Mouse (Mus musculus) midbrain, embryonic 13.5 days (tissue): ENCODE measurements around the gene Atg4a-ps. TPM values are rescaled to one million over a fixed set of nuclear protein-coding genes. Genes with fewer than 3 reads are reported as not detected.
"Not testable (repeated sequence)": the region's sequence is repeated elsewhere in the genome, so short reads cannot be mapped to it uniquely, and the experiment has no call there.

Source experiments
- ATAC-seq: fragments of 200-750 bp; cut with Nextera tagmentation; 2 replicates; pipeline ENCODE4 v1.8.0; 2017; ENCODE audit warnings: mild to moderate bottlenecking, moderate TSS enrichment, moderate library complexity
- H3K27ac ChIP-seq: fragments of 300-500 bp; sonication (generic); 2 replicates; pipeline ENCODE4 v1.5.1; 2015; ENCODE audit warnings: inconsistent platforms, mild to moderate bottlenecking, moderate library complexity
- H3K27me3 ChIP-seq: fragments of 300-500 bp; sonication (generic); 2 replicates; pipeline ENCODE4 v1.6.1; 2015; ENCODE audit warnings: mild to moderate bottlenecking, inconsistent platforms
- H3K36me3 ChIP-seq: fragments of 300-500 bp; sonication (generic); 2 replicates; pipeline ENCODE4 v1.6.1; 2015; ENCODE audit warnings: mild to moderate bottlenecking, inconsistent platforms
- H3K4me1 ChIP-seq: fragments of 300-500 bp; sonication (generic); replicated peaks from 2 replicates; pipeline ENCODE4 v1.6.1; 2015; ENCODE audit warnings: inconsistent platforms
- H3K4me2 ChIP-seq: fragments of 300-500 bp; sonication (generic); replicated peaks from 2 replicates; pipeline ENCODE4 v1.6.1; 2015; ENCODE audit warnings: moderate library complexity, mild to moderate bottlenecking, inconsistent platforms
- H3K4me3 ChIP-seq: fragments of 300-500 bp; sonication (generic); replicated peaks from 2 replicates; pipeline ENCODE4 v1.5.1; 2015; ENCODE audit warnings: mild to moderate bottlenecking, inconsistent platforms
- H3K9ac ChIP-seq: fragments of 300-500 bp; sonication (generic); replicated peaks from 2 replicates; pipeline ENCODE4 v1.6.1; 2015; ENCODE audit warnings: mild to moderate bottlenecking, inconsistent platforms
- H3K9me3 ChIP-seq: fragments of 300-500 bp; sonication (generic); 2 replicates; pipeline ENCODE4 v1.6.1; 2016; ENCODE audit warnings: mild to moderate bottlenecking, inconsistent platforms
- WGBS: fragments of 180-500 bp; shearing (Covaris S2); methylation state at CpG from one replicate; pipeline ENCODE4 v1.1.7; 2015; 5-methylcytosine and 5-hydroxymethylcytosine counted together
- polyA plus RNA-seq: library from polyadenylated mRNA; unstranded; fragments of >200 nt; fragmentation: Nextera tagmentation; extraction: Ambion mirVana; gene quantifications from 2 replicates; pipeline ENCODE4 v1.2.1, GENCODE M21; 2015

Atg4a-ps gene
- polyA plus RNA-seq: 0.13 and 0.17 TPM in 2 replicates

DNA sequence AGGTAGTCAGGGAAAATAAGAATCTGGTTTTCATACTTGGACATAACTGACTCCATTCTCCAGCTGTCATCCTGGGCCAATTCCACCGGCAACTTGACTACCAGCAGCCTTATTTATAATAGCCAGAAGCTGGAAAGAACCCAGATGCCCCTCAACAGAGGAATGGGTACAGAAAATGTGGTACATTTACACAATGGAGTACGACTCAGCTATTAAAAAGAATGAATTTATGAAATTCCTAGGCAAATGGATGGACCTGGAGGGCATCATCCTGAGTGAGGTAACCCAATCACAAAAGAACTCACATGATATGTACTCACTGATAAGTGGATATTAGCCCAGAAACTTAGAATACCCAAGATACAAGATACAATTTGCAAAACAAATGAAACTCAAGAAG, at the start of gene Atg4a-ps:
Atg4a-ps (minus strand) TSS at position 101 of the 400 bp plus-strand sequence.
- H3K4me3 ChIP-seq, H3K27me3 ChIP-seq, H3K9me3 ChIP-seq, H3K36me3 ChIP-seq, H3K4me1 ChIP-seq, H3K9ac ChIP-seq, ATAC-seq, H3K4me2 ChIP-seq, H3K27ac ChIP-seq: not testable (repeated sequence)
- 95% methylated on average over 2 of the region's 2 CpGs for WGBS

DNA sequence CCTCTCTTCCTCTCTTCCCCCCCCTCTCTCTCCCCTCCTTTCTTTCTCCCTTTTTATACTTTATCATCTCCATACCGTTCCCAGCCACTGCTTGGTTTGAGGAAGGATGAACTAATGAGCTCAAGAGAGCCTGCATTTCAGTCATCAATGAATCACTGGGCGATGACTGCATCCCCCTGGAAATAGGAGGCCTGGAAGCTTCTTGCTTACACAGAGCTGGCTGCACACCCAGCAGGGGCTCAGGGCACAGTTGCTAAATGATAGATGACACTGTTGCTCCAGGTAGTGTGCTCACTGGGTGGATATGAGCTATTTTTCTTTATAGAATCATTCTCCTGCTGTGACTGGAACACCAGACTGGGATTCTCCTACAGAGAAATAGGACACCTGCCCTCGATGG, 49.7 kb upstream of the Atg4a-ps start:
- Histone ChIP-seq H3K27ac (no peak overlapping the region), H3K9ac (no peak overlapping the region), H3K4me3 (no peak overlapping the region), H3K27me3 (no peaks in the 10 kb centered on the region), H3K9me3 (no peaks in the 10 kb centered on the region), H3K4me2 (no peak overlapping the region), H3K4me1 (no peaks in the 10 kb centered on the region), H3K36me3 (no peaks in the 10 kb centered on the region)
- whole genome bisulfite sequencing: 66% methylated on average over 3 of the region's 3 CpGs
- no peak for ATAC-seq

DNA sequence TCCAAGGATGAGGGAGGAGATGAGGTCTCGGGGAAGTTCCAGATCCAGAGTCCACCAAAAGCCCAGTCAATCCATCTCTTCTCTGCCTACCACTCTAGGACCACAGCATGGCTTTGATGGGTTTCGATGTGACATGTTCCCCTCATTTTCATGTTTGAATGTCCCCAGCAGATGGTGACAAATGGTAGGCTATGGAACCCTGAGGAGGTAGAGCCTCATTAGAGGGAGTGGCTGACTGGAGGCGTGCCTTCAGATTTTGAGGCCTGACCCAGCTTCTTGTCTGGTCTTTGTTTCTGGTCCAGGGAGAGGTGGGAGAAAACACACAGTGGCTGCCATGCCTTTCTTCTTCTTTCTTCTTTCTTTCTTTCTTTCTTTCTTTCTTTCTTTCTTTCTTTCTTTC, 44.6 kb upstream of the Atg4a-ps start:
- no peak overlapping the region for H3K27ac ChIP-seq
- ATAC-seq: no peak
- no peak overlapping the region for H3K4me3 ChIP-seq
- no peak overlapping the region for H3K4me2 ChIP-seq
- H3K9me3 ChIP-seq: no peaks in the 10 kb centered on the region
- no peaks in the 10 kb centered on the region for H3K36me3 ChIP-seq
- H3K27me3 ChIP-seq: no peaks in the 10 kb centered on the region
- H3K9ac ChIP-seq: no peak overlapping the region
- 85% methylated on average over 3 of the region's 3 CpGs for WGBS
- H3K4me1 ChIP-seq: no peaks in the 10 kb centered on the region

DNA sequence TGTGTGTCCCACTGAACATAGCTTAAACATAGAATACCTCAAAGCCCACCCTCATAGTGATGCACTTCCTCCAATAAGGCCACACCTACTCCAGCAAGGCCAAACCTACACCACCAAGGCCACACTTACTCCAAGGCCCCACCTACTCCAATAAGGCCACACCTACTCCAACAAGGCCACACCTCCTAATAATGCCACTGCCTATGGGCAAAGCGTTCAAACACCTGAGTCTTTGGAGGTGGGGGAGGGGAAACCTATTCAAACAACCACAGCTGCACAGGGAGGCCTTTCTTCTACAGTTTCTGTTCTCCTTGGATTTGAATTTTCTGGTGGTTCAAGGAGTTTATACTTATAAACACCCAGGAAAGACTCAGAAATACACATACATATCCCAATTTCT, 43.2 kb upstream of the Atg4a-ps start:
- Histone ChIP-seq H3K9me3 (no peaks in the 10 kb centered on the region), H3K27me3 (no peaks in the 10 kb centered on the region), H3K4me1 (peaks cover 1% of the 10 kb centered on the region; the same call in 1 of the 2 replicates), H3K27ac (no peak overlapping the region), H3K4me2 (no peak overlapping the region), H3K36me3 (no peaks in the 10 kb centered on the region), H3K4me3 (no peak overlapping the region), H3K9ac (no peak overlapping the region)
- ATAC-seq: no peak
- WGBS: 69% methylated on average over 1 of the region's 1 CpGs

DNA sequence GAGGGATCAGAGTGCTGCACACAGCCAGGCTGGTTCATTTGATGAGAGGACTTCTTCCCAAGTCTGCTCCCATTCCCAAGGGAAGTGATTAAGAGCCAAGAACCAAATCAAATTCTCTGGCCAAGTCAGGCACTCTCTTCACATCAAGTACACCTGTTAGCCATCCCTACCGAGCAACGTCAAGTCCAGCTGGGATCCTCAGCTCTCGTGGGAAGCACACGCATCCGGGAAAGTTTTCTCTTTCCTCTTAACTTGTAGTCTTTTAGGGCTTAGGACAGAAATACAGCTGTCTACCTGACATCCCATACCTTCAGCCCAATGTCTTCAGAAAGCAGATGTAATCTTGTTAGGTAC, 38.1 kb upstream of the Atg4a-ps start:
- WGBS: 38% methylated on average over 5 of the region's 5 CpGs
- Histone ChIP-seq H3K27me3 (no peaks in the 10 kb centered on the region), H3K4me3 (no peak overlapping the region), H3K9ac (no peak overlapping the region), H3K36me3 (no peaks in the 10 kb centered on the region), H3K4me2 (peak overlapping the region; percentile 54), H3K4me1 (peaks cover 22% of the 10 kb centered on the region), H3K9me3 (no peaks in the 10 kb centered on the region), H3K27ac (no peak overlapping the region)
- no peak for ATAC-seq

DNA sequence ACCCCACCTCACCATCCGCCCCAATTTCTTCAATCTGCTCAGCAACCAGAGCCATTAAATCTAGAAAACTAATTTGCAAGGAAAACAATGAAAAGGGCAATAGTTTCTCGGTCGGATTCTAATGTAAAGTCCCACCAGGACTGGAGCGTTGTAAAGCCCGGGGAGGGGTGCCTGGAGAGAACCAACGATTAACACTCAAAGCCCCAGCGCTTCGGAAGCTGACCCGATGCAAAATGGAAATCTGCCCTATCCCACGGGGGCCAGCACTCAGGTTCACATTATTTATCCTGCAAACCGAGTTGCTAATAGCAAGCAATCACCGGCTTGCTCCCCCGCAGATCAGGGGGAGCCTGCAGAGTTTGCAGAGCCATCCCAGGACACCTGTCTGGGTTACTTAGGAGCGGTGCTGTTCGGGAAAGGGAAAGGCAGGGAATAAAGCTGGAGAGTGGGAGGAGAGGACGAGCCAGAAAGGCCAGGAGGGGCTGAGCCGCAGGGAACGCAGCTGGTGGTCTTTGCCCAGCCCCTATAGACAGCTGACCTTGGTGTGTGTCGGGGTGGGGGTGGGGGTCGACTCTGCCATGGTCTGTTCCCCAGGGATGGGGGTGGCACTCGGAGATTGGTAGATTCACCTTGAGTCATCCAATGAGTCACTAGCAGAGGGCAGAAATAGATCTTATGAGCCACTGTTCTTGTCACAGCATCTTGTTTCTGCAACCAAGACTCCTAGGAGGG, 37.5 kb upstream of the Atg4a-ps start:
- H3K27ac ChIP-seq: no peak overlapping the region

DNA sequence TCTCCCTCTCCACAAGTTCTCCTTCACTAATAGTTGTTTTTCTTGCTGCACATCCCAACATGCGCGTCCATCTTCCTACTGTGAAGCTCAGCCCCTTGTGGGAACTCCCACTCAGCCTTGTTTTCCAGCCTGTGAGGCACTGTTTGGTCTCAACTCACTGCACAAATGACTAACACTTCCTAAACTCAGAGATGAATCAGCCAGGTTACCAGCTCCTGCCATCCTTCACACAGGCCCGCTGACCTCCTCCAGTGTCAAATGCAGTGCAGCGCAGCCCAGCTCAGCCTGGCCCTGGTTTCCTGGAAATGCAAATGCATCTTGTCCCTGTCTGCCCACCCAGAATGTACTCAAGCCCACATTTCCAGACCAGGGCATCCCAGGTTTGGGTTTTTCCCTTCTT, 36.6 kb upstream of the Atg4a-ps start:
- no peaks in the 10 kb centered on the region for H3K9me3 ChIP-seq
- H3K36me3 ChIP-seq: no peaks in the 10 kb centered on the region
- H3K4me3 ChIP-seq: no peak overlapping the region
- peaks cover 26% of the 10 kb centered on the region for H3K4me1 ChIP-seq
- WGBS: 40% methylated on average over 4 of the region's 4 CpGs
- no peak for ATAC-seq
- no peak overlapping the region for H3K27ac ChIP-seq
- H3K27me3 ChIP-seq: no peaks in the 10 kb centered on the region
- no peak overlapping the region for H3K9ac ChIP-seq
- no peak overlapping the region for H3K4me2 ChIP-seq

More for the DNA sequence above, 37.5 kb upstream of the Atg4a-ps start:
- WGBS: 4% methylated on average over 21 of the region's 21 CpGs
- peaks cover 26% of the 10 kb centered on the region for H3K4me1 ChIP-seq
- peak overlapping the region; percentile 13; the same call in 1 of the 2 replicates for H3K4me3 ChIP-seq
- H3K36me3 ChIP-seq: no peaks in the 10 kb centered on the region
- H3K9ac ChIP-seq: peak overlapping the region; percentile 46; the same call in 1 of the 2 replicates
- peak; percentile 68 for ATAC-seq
- peak overlapping the region; percentile 54 for H3K4me2 ChIP-seq
- H3K27me3 ChIP-seq: no peaks in the 10 kb centered on the region
- no peaks in the 10 kb centered on the region for H3K9me3 ChIP-seq

DNA sequence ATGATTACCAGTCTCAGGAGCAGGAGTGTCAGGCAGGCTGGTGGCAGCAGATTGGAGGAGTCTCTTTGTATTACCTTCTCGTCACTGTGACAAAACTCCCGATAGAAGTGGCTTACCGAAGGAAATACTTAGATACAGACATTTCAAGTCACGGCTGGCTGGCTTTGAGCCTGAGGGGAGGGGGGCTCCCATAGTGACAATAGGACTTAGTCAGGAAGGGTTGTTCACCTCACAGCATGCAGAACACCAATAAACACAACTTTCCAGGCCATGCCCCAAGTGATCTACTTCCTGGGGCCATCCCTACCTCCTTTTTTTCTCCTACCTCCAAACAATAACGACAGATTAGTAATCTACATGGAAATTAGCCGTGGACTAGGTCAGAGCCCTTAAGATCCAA, 32.9 kb upstream of the Atg4a-ps start:
- Histone ChIP-seq H3K9me3 (no peaks in the 10 kb centered on the region), H3K36me3 (no peaks in the 10 kb centered on the region), H3K4me1 (peaks cover 22% of the 10 kb centered on the region), H3K27ac (no peak overlapping the region), H3K9ac (no peak overlapping the region), H3K4me3 (no peak overlapping the region), H3K4me2 (no peak overlapping the region), H3K27me3 (no peaks in the 10 kb centered on the region)
- WGBS: 5% methylated on average over 6 of the region's 6 CpGs
- ATAC-seq: no peak

DNA sequence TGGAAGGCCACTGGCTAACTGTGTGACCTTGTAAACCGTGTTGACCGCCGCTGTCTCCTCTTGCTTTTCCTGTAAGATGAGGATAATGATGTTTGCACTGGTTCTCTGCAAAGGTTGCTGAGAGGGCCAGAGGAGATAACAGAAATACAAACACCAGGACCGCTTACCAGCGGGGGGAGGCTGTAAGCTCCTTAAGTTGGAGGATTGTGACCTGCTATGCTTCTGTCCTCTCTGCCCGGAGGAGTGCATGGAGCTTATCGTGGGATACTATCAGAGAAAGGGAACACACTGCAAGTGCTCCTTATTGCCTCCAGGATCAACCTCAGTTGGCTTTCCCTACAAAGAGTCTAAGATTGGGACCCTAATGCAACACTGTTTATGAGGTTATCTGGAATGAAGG, 26.8 kb upstream of the Atg4a-ps start:
- no peak for ATAC-seq
- no peak overlapping the region for H3K9ac ChIP-seq
- no peak overlapping the region for H3K4me3 ChIP-seq
- 25% methylated on average over 7 of the region's 7 CpGs for WGBS
- no peaks in the 10 kb centered on the region for H3K9me3 ChIP-seq
- no peaks in the 10 kb centered on the region for H3K4me1 ChIP-seq
- H3K27ac ChIP-seq: no peak overlapping the region
- no peak overlapping the region for H3K4me2 ChIP-seq
- H3K36me3 ChIP-seq: no peaks in the 10 kb centered on the region
- H3K27me3 ChIP-seq: no peaks in the 10 kb centered on the region

DNA sequence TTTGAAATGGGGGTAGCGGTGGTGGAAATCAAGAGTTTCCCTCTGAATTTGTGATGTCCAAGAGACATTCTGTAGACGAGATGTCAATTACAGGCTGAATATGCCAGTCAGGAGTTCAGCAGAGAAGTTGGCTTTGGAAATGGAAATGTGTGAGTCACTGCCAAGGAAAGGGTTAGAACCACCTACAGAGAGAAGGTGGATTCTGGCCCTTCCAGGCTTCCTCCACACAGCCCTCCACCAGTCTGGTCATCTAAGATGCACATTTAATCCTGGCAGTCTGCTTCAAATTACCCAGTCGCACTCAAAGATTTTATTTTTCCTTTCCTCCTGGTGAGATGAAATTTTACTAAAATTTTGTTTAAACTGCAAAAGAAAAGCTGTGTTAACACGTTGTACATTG, 26.2 kb upstream of the Atg4a-ps start:
- Histone ChIP-seq H3K4me2 (no peak overlapping the region), H3K36me3 (no peaks in the 10 kb centered on the region), H3K27ac (no peak overlapping the region), H3K9me3 (no peaks in the 10 kb centered on the region), H3K4me1 (no peaks in the 10 kb centered on the region), H3K9ac (no peak overlapping the region), H3K4me3 (no peak overlapping the region), H3K27me3 (no peaks in the 10 kb centered on the region)
- 80% methylated on average over 4 of the region's 4 CpGs for WGBS
- ATAC-seq: no peak

DNA sequence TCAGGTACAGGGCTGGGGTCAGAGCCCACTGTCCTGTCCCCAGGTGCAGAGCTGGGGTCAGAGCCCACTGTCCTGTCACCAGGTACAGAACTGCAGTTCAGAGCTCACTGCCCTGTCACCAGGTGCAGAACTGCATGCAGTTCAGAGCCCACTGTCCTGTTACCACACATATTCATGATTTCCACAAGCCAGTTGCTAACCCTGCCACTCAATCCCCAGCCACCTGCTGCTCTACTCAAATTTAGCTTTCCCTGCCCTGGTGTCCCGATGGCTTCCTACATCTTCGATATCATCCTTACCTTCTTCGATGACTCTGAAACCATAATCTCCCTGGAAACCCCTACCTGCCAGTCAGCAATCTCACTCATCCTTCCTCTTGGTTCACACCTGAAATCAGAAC, 17.5 kb upstream of the Atg4a-ps start:
- WGBS: 98% methylated on average over 3 of the region's 3 CpGs
- Histone ChIP-seq H3K9ac (no peak overlapping the region), H3K4me2 (no peak overlapping the region), H3K4me1 (no peaks in the 10 kb centered on the region), H3K36me3 (no peaks in the 10 kb centered on the region), H3K27ac (no peak overlapping the region), H3K9me3 (0 out of 2 replicates have a peak, but pooled peaks cover 4% of the 10 kb centered on the region), H3K27me3 (no peaks in the 10 kb centered on the region), H3K4me3 (no peak overlapping the region)
- no peak for ATAC-seq

DNA sequence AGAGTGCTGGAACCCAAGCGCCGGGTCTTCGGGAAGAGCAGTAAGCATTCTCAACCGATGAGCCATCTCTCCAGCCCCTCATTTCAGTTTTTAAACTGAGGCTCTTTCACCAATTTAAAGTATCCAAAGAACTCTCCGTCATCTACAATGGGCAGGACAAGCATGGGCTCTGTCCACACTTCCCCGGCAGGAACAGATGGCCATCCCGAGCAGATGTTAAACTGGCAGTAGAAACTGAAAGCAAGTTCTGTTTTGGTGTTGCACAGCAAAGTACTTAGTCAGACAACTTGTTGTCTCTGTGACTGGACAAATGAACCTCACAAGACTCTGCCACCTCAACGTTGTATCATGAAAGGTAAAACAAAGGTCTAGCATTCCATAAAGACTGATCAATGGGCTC, 15.8 kb upstream of the Atg4a-ps start:
- Histone ChIP-seq H3K4me3 (no peak overlapping the region), H3K9me3 (0 out of 2 replicates have a peak, but pooled peaks cover 4% of the 10 kb centered on the region), H3K9ac (no peak overlapping the region), H3K36me3 (no peaks in the 10 kb centered on the region), H3K27ac (no peak overlapping the region), H3K4me1 (peaks cover 6% of the 10 kb centered on the region; the same call in 1 of the 2 replicates), H3K27me3 (no peaks in the 10 kb centered on the region), H3K4me2 (no peak overlapping the region)
- WGBS: 92% methylated on average over 8 of the region's 8 CpGs
- no peak for ATAC-seq

DNA sequence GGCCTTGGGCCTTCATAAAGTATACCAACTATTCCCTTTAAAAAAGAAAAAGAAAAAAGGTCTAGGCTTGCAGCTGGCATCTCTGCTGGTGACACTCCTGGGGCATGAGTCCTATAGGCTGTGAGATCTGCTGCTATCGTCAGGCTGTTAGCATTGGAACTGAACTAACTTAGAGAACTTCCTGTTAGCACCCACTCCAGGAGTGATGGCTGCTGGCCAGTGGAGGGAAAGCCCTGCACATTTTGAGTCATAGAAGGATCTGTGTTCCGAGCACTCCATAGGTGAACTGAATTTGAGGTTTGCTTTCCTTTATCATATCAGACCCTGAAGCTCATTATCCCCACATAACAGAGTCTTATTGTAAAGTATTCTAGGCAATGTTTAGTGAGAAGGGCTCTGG, 14.1 kb upstream of the Atg4a-ps start:
- Histone ChIP-seq H3K4me2 (no peak overlapping the region), H3K9me3 (no peaks in the 10 kb centered on the region), H3K36me3 (no peaks in the 10 kb centered on the region), H3K9ac (no peak overlapping the region), H3K27ac (no peak overlapping the region), H3K4me3 (no peak overlapping the region), H3K4me1 (peaks cover 6% of the 10 kb centered on the region; the same call in 1 of the 2 replicates), H3K27me3 (no peaks in the 10 kb centered on the region)
- 82% methylated on average over 2 of the region's 2 CpGs for WGBS
- ATAC-seq: no peak
